Mouse (Mus musculus): ENCODE measurements at regions not wholly inside any gene's neighbourhood (a gene's known extent, or its start where the extent isn't known, plus 50 kb on each side); places are given as distances from the start of the nearest gene placed in this dataset.

- DNase-seq (ENCODE audit: extremely low spot score in 1 of 2, low spot score in 1 of 2), result peak; percentile 59 to 69
Measured at GRCm38 (mm10) chr14:21932771-21933170, 56.6 kb downstream of the Zfp503 start.

GRCm38 (mm10) chr14:21931944-21932343 is 57.5 kb downstream of the Zfp503 start:
- peak; percentile 5 to 36 for DNase-seq (ENCODE audit: extremely low spot score in 1 of 2, low spot score in 1 of 2)

- no peak for DNase-seq (ENCODE audit: extremely low spot score in 1 of 2, low spot score in 1 of 2)
Measured at GRCm38 (mm10) chr14:21929048-21929447, 60.4 kb downstream of the Zfp503 start.

- no peak for DNase-seq (ENCODE audit: extremely low spot score in 1 of 2, low spot score in 1 of 2)
Measured at GRCm38 (mm10) chr14:21916671-21917070, 67.9 kb upstream of the Comtd1 start.

- peak in 1 of 2 experiments; percentile 16 for DNase-seq (ENCODE audit: extremely low spot score in 1 of 2, low spot score in 1 of 2)
Measured at GRCm38 (mm10) chr14:21904498-21905395, 56.0 kb upstream of the Comtd1 start.

- DNase-seq (ENCODE audit: extremely low spot score in 1 of 2, low spot score in 1 of 2), result no peak
Measured at GRCm38 (mm10) chr14:21903562-21904497, 55.1 kb upstream of the Comtd1 start.

GRCm38 (mm10) chr14:21902856-21903255 is 54.1 kb upstream of the Comtd1 start:
- no peak for DNase-seq (ENCODE audit: extremely low spot score in 1 of 2, low spot score in 1 of 2)

- no peak for DNase-seq (ENCODE audit: extremely low spot score in 1 of 2, low spot score in 1 of 2)
Measured at GRCm38 (mm10) chr14:21902456-21902855, 53.7 kb upstream of the Comtd1 start.

GRCm38 (mm10) chr14:21900951-21901350 is 52.2 kb upstream of the Comtd1 start:
- no peak for DNase-seq (ENCODE audit: extremely low spot score in 1 of 2, low spot score in 1 of 2)

- DNase-seq (ENCODE audit: extremely low spot score in 1 of 2, low spot score in 1 of 2), result no peak
Measured at GRCm38 (mm10) chr14:21900516-21900915, 51.7 kb upstream of the Comtd1 start.

Measured in frontal cortex, adult 2 months (tissue).